Mouse (Mus musculus): ENCODE measurements around the gene Btg4. TPM values are rescaled to one million over a fixed set of nuclear protein-coding genes. Genes with fewer than 3 reads are reported as not detected.

The Btg4 gene
- polyA plus RNA-seq (2015; fragmentation: Nextera tagmentation; extraction: Ambion mirVana): not detected in 2 replicates

DNA sequence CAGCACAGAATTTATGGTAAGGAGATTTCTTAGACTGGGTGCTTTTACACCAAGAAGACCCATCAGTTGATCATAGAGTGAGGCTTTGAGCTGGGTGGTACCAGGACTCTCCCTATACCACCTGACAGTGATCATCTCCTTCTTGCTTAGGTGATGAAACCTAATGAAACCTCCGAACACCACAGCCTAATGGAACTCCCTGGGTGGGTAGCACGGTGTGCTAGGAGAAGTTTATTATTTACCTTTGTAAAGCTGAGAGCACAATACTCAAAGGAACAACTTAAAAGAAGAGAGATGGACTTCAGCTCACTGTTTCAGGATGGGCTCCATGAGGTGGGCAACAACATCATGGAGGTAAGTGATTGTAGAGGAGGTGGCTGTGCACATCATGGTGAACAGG, at the start of gene Btg4:
TSS of gene Btg4 (plus strand) at position 301 of the 400 bp plus-strand sequence.
- H3K36me3 ChIP-seq (replicated peaks): no peaks in the 10 kb centered on the region
- H3K9ac ChIP-seq: no peak within 1 kb of the TSS
- no peak for ATAC-seq (replicated peaks)
- H3K27me3 ChIP-seq (replicated peaks): no peaks in the 10 kb centered on the region
- no peaks in the 10 kb centered on the region for H3K9me3 ChIP-seq
- WGBS: 83% methylated on average over 2 of the region's 2 CpGs
- no peaks in the 10 kb centered on the region for H3K4me1 ChIP-seq
- no peak within 1 kb of the TSS for H3K4me2 ChIP-seq
- H3K4me3 ChIP-seq: no peak within 1 kb of the TSS
- H3K27ac ChIP-seq: no peak within 1 kb of the TSS

DNA sequence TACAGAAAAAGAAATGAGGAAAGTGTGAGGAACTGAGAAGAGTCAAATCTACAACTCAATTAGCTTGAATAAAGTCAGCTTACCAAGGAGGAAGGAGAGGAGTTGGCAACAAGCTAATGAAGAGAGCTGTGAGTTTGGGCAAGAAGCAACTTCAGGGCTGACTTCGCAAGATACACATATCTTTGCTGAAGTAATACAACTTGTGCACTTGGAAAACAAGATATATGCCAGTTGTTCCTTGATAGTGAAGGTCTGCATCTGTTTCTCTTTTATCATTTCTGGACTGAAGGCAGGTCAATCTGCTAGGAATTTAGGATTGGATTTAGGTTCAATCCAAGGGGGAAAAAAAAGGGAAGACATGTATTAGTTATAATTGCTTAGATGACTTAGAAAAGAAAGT, 47.1 kb upstream of the Btg4 start:
- H3K9ac ChIP-seq: no peak overlapping the region
- ATAC-seq (replicated peaks): no peak
- WGBS: 89% methylated on average over 1 of the region's 1 CpGs
- H3K9me3 ChIP-seq: no peaks in the 10 kb centered on the region
- peaks cover 6% of the 10 kb centered on the region for H3K4me1 ChIP-seq
- no peaks in the 10 kb centered on the region for H3K27me3 ChIP-seq (replicated peaks)
- H3K27ac ChIP-seq: no peak overlapping the region
- H3K36me3 ChIP-seq (replicated peaks): no peaks in the 10 kb centered on the region
- H3K4me3 ChIP-seq: no peak overlapping the region
- no peak overlapping the region for H3K4me2 ChIP-seq

DNA sequence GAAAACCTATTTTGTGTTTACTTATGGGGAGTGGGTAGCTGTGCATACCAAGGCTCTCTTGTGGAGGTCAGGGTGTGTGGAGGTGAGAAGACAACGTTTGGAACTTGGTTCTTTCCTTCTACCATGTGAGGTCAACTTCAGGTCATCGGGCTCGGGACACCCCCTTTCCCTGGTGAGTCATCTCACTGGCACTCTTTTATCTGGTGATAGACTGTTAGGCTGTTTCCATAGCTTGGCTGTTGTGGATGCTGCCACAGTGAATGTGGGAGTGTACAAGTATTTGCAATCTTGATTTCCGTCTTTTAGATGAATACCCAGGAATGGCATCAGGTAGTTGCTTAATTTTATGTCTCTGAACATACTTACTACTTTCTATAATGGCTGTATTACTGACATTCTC, 45.0 kb upstream of the Btg4 start:
- H3K4me3 ChIP-seq: no peak overlapping the region
- no peak overlapping the region for H3K9ac ChIP-seq
- H3K4me1 ChIP-seq: no peaks in the 10 kb centered on the region
- no peak for ATAC-seq (replicated peaks)
- H3K36me3 ChIP-seq (replicated peaks): no peaks in the 10 kb centered on the region
- H3K27me3 ChIP-seq (replicated peaks): no peaks in the 10 kb centered on the region
- no peaks in the 10 kb centered on the region for H3K9me3 ChIP-seq
- WGBS: 69% methylated on average over 4 of the region's 4 CpGs
- no peak overlapping the region for H3K4me2 ChIP-seq
- H3K27ac ChIP-seq: no peak overlapping the region

DNA sequence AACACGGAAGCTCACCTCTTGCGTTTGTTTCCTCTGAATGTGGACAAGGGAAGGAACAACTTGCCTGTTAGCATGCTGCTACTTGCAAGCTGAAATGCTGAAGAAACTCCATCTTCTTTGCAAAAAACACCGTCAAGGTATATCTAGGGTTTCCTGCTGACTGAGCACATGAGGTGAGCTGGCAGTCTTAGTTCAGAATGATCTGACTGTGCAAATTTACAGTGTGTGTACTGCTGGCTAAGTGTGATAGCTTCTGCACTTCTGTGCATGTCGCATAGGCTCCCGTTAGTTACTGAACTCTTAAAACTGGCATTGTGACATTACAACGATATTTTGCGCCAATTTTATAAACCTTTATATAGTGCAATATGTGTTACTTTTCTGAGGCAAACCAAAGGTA, 41.0 kb upstream of the Btg4 start:
- 84% methylated on average over 7 of the region's 7 CpGs for WGBS
- no peaks in the 10 kb centered on the region for H3K27me3 ChIP-seq (replicated peaks)

DNA sequence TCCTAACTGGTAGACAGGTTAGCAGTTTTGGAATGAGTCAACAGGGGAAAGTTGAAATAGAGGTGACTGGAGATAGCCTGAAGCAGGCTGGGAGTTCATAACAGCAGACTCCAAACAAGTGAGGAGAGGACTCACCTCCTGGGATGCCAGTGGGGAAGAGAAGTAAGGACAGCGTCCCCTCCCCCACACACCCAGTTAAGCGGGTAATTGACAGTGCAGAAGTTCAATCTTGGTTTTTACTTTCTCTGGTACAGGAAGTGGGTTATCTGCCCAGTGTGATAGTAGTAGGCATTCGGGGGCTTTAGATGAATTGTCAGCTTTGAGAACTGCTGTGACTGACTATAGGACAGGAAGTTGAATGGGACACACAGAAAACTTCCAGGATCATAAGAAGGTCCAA, 40.4 kb upstream of the Btg4 start:
- H3K27ac ChIP-seq: no peak overlapping the region
- no peak overlapping the region for H3K9ac ChIP-seq
- WGBS: 86% methylated on average over 3 of the region's 3 CpGs
- no peaks in the 10 kb centered on the region for H3K4me1 ChIP-seq
- no peak overlapping the region for H3K4me3 ChIP-seq
- no peaks in the 10 kb centered on the region for H3K36me3 ChIP-seq (replicated peaks)
- no peaks in the 10 kb centered on the region for H3K27me3 ChIP-seq (replicated peaks)
- no peak overlapping the region for H3K4me2 ChIP-seq
- ATAC-seq (replicated peaks): no peak
- H3K9me3 ChIP-seq: no peaks in the 10 kb centered on the region

More for the DNA sequence above, 41.0 kb upstream of the Btg4 start:
- no peak overlapping the region for H3K27ac ChIP-seq
- H3K4me3 ChIP-seq: no peak overlapping the region
- no peaks in the 10 kb centered on the region for H3K36me3 ChIP-seq (replicated peaks)
- H3K4me1 ChIP-seq: no peaks in the 10 kb centered on the region
- ATAC-seq (replicated peaks): no peak
- H3K4me2 ChIP-seq: no peak overlapping the region
- no peak overlapping the region for H3K9ac ChIP-seq
- no peaks in the 10 kb centered on the region for H3K9me3 ChIP-seq

DNA sequence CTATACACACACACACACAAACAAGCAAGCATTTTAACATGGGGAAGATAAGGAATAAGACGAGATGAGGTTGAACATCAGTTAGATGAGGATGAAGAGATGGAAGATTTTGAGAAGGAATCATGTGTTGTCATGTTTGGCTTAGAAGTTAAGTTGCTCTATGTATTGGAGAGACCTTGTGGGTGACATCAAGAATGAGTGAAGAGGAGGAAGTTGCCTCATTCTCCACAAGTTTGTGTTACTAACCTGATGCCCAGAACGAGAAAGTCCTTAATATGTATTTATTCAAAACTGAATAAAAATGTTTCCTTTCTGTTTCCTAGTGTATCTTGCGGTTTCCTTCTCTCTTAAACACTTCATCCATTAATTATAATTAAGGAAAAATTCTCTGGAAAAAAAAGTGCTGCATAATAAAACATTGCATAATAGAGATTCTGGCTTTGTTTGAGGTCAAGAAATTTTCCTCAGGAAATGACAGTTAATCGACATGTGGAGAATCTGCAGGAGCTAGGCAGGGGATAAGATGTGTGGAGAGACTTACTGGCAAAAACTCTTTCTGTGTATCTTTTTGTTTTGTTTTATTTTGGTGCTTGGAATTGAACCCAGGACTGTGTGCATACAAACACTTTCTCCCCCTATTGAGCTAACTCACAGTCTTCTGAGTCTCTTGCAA, 39.4 kb upstream of the Btg4 start:
- no peak overlapping the region for H3K27ac ChIP-seq
- WGBS: 88% methylated on average over 4 of the region's 4 CpGs

DNA sequence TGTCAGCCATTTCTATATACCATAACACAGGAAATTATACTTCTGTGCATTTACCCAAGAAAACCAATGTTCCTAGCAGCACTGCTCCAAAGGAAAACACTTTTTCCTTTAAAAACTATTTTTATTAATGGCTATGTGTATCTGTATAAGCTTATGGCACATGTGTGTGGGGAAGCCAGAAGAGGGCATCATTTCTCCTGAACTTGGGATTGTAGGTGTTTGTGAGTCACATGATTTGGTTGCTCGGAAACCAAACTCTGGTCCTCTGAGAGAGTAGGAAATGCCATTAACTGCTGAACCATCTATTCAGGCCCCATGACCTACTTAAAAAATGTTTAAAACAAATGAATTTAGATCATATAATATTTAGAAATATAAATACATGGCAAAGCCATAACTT, 33.7 kb upstream of the Btg4 start:
- Histone ChIP-seq H3K9ac (no peak overlapping the region), H3K4me3 (no peak overlapping the region), H3K4me1 (no peaks in the 10 kb centered on the region), H3K4me2 (no peak overlapping the region), H3K27me3 (replicated peaks) (no peaks in the 10 kb centered on the region), H3K36me3 (replicated peaks) (no peaks in the 10 kb centered on the region), H3K9me3 (no peaks in the 10 kb centered on the region), H3K27ac (no peak overlapping the region)
- ATAC-seq (replicated peaks): no peak
- WGBS: 81% methylated on average over 1 of the region's 1 CpGs

More for the DNA sequence above, 39.4 kb upstream of the Btg4 start:
- ATAC-seq (replicated peaks): no peak
- no peak overlapping the region for H3K4me3 ChIP-seq
- H3K4me2 ChIP-seq: no peak overlapping the region
- H3K4me1 ChIP-seq: no peaks in the 10 kb centered on the region
- H3K9me3 ChIP-seq: no peaks in the 10 kb centered on the region
- no peak overlapping the region for H3K9ac ChIP-seq
- no peaks in the 10 kb centered on the region for H3K36me3 ChIP-seq (replicated peaks)
- H3K27me3 ChIP-seq (replicated peaks): no peaks in the 10 kb centered on the region

DNA sequence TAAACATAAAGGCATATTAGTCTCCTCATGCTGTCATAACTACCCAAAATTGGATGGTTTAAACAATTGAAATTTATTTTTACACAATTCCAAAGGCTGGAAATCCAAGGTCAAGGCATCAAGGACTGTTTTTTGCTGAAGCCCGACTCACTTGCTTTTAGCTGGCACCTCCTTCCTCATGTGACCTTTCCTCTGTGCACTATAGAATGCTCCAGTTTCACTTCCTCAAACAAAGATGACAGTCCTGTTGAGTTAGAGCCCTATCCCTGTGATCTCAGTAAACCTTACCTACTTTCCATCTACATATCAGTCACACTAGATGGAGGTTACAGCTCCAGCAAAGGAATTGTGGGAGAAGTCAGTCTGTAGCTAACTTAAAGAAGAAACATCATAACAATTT, 30.6 kb upstream of the Btg4 start:
- no peak for ATAC-seq (replicated peaks)
- no peak overlapping the region for H3K27ac ChIP-seq

DNA sequence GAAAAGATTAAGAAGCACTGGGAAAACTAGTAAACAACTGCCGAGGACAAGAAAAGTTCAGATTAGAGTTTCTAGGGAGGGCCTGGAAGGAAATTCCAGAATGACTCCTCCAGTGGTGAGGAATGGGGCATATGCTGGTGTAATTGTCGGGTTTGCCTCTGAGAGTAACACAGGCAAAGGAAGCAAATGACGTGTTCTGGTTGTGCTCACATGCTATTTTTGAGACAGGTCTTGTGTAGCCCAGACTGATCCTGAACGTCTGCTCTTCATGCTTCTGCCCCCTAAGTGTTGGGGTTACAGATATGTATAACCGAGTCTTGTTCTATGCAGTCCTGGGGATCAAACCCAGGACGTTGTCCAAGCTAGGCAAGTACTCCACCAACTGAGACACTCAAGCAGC, 29.1 kb upstream of the Btg4 start:
- 80% methylated on average over 6 of the region's 6 CpGs for WGBS
- no peak overlapping the region for H3K9ac ChIP-seq
- no peak for ATAC-seq (replicated peaks)
- H3K4me3 ChIP-seq: no peak overlapping the region
- no peaks in the 10 kb centered on the region for H3K36me3 ChIP-seq (replicated peaks)
- H3K4me2 ChIP-seq: no peak overlapping the region
- no peaks in the 10 kb centered on the region for H3K9me3 ChIP-seq
- H3K4me1 ChIP-seq: no peaks in the 10 kb centered on the region
- H3K27me3 ChIP-seq (replicated peaks): no peaks in the 10 kb centered on the region
- H3K27ac ChIP-seq: no peak overlapping the region

More for the DNA sequence above, 30.6 kb upstream of the Btg4 start:
- no peak overlapping the region for H3K4me3 ChIP-seq
- H3K9ac ChIP-seq: no peak overlapping the region
- no peaks in the 10 kb centered on the region for H3K36me3 ChIP-seq (replicated peaks)
- 62% methylated on average over 1 of the region's 1 CpGs for WGBS
- H3K27me3 ChIP-seq (replicated peaks): no peaks in the 10 kb centered on the region
- H3K9me3 ChIP-seq: no peaks in the 10 kb centered on the region
- H3K4me2 ChIP-seq: no peak overlapping the region
- no peaks in the 10 kb centered on the region for H3K4me1 ChIP-seq

DNA sequence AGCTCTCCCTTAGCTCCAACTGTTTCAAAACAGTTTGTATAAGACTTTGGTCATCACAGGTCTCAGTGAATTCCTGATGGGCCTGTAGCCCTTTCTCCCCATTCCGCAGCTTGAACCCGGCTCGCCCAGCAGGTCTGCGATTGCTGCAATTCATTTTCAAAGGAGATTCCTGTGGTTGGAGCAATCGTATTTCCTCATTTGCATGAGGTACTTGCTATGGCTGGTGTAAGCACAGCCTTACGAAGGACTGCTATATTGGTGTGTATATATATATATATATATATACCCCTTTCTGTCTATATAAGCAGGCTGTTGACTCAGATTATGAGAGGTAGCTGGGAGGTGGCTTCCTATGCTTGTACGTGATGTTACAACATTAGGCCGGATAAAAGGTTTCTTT, 28.4 kb upstream of the Btg4 start:
- H3K4me1 ChIP-seq: no peaks in the 10 kb centered on the region
- no peaks in the 10 kb centered on the region for H3K27me3 ChIP-seq (replicated peaks)
- H3K4me2 ChIP-seq: no peak overlapping the region
- 74% methylated on average over 8 of the region's 8 CpGs for WGBS
- H3K27ac ChIP-seq: no peak overlapping the region
- no peaks in the 10 kb centered on the region for H3K36me3 ChIP-seq (replicated peaks)
- no peak overlapping the region for H3K9ac ChIP-seq
- H3K9me3 ChIP-seq: no peaks in the 10 kb centered on the region
- no peak overlapping the region for H3K4me3 ChIP-seq
- ATAC-seq (replicated peaks): no peak

DNA sequence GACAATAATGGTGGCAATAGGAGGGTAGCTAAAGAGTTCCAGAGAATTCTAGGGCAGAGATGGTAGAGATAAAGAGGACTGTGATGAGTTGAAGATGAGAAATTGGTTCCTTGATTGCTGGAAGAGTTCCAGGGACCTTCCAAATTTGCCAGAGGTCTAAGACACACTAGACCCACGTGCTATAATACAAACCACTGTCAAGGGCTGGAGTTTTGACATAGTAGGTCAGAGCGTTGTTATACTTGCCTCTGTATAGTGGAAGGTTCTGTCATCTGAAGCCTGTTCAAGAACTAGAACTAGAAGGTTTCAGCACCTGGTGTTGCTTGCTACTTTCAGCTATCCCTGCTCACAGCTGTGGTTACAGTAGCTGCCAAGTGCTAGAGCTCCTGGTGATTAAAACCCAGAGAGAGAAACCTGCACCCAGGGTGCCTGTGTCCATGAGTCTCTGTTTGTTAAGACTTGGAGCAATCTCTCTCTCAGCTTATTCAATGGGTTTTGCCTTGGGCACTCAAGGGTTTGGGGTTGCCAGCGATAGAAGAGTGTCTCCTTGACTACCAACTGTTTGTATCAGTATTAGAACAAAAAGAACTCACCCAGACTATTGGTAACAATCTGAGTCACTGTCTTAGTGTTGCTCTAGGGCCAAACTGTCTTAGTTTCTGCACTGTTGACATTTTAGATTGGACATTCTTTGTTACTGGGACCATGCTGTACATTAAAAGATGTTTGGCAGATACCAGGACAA, 27.7 kb upstream of the Btg4 start:
- Histone ChIP-seq H3K4me2 (no peak overlapping the region), H3K9me3 (no peaks in the 10 kb centered on the region), H3K9ac (no peak overlapping the region), H3K27me3 (replicated peaks) (no peaks in the 10 kb centered on the region), H3K4me1 (no peaks in the 10 kb centered on the region), H3K36me3 (replicated peaks) (no peaks in the 10 kb centered on the region), H3K27ac (no peak overlapping the region), H3K4me3 (no peak overlapping the region)
- whole genome bisulfite sequencing: 74% methylated on average over 3 of the region's 3 CpGs
- ATAC-seq (replicated peaks): no peak

DNA sequence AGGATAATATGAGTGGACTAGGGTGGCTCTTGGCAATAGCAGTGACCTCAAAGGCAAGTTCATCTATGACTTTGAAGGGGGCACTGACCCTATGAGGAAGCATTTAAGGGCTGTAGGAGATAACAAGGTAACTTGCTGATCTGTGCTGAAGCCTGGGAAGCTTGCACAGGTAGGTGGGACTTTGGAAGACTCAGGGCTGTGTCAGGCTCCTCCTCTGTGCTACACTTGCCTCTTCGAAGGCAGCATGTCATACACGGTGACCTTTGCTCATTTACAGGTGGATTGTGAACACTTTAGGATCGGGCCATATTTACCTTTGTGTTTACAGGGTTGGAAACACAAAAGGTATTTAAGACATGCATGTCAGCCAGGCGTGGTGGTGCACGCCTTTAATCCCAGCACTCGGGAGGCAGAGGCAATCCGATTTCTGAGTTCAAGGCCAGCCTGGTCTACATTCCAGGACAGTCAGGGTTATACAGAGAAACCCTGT, 19.2 kb upstream of the Btg4 start:
- Histone ChIP-seq H3K4me2 (no peak overlapping the region), H3K4me3 (no peak overlapping the region), H3K9me3 (no peaks in the 10 kb centered on the region), H3K27ac (no peak overlapping the region), H3K36me3 (replicated peaks) (no peaks in the 10 kb centered on the region), H3K27me3 (replicated peaks) (no peaks in the 10 kb centered on the region), H3K4me1 (no peaks in the 10 kb centered on the region), H3K9ac (no peak overlapping the region)
- no peak for ATAC-seq (replicated peaks)
- 92% methylated on average over 7 of the region's 7 CpGs for WGBS

DNA sequence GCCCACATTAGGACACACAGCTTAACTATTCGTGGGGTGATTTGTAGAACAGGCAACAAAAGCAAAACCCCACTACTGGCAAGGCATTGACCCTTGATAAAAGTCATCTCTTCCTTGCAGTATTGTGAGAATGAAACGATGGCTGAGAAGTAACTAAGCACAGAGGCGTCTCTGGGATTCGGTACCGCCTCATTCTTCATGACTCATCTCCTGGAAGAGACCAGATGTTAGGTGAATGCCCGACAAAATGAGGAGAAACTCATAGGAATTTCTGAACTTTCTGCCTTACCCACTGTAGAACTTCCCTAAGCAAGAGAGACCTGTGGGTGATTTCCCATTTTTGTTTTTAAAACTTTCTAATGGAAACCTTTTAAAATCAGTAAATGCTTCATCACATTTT, 18.6 kb upstream of the Btg4 start:
- Histone ChIP-seq H3K27me3 (replicated peaks) (no peaks in the 10 kb centered on the region), H3K4me3 (no peak overlapping the region), H3K9ac (no peak overlapping the region), H3K36me3 (replicated peaks) (no peaks in the 10 kb centered on the region), H3K4me2 (no peak overlapping the region), H3K9me3 (no peaks in the 10 kb centered on the region), H3K27ac (no peak overlapping the region), H3K4me1 (no peaks in the 10 kb centered on the region)
- no peak for ATAC-seq (replicated peaks)
- 88% methylated on average over 6 of the region's 6 CpGs for WGBS

Data from midbrain, embryonic 15.5 days (tissue).